Mouse (Mus musculus): Measurements from ENCODE around the gene Tie1. TPM values are rescaled to one million over a fixed set of nuclear protein-coding genes. Genes with fewer than 3 reads are reported as not detected.
"Not testable (repeated sequence)": the region's sequence is repeated elsewhere in the genome, so short reads cannot be mapped to it uniquely, and the experiment has no call there.

The Tie1 gene
- total and polyA plus RNA-seq, 3 experiments = not detected

DNA sequence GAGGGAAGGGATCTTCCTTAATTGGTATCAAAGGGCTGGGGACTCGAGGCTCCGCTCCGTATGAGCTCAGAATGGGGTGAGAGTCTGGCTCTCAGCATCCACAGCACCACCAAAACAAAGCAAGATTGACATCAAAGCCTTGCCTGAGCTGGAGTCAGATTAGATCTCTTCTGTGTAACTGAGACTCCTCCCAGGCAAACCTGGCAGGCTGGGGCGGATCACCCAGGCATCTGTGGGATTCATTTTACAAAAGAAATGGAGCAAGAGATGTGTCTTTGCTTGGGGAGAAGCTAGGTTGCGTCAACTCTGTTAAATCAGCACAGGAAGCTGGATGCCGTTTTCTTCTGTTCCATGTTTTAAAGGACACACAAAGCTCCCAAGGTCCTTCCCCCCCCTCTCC lies 19.2 kb upstream of the Tie1 start:
- Histone ChIP-seq H3K4me2 (ENCODE audit: insufficient read depth, low read depth, poor library complexity, severe bottlenecking) (no peak overlapping the region), H3K4me1 (ENCODE audit: control insufficient read depth in 1 of 2, insufficient read depth in 2 of 2) (no peaks in the 10 kb centered on the region), H3K79me2 (replicated peaks; ENCODE audit: control insufficient read depth, extremely low read depth, insufficient read depth, poor library complexity, severe bottlenecking) (no peaks in the 10 kb centered on the region), H3K27me3 (replicated peaks) (peaks cover 58% of the 10 kb centered on the region), H3K36me3 (replicated peaks in 1 of 2; ENCODE audit: control insufficient read depth in 1 of 2, insufficient read depth in 1 of 2, low read length in 1 of 2) (no peaks in the 10 kb centered on the region), H3K4me3 (replicated peaks in 1 of 3; ENCODE audit: low read depth in 2 of 3, low read length in 2 of 3, poor library complexity in 1 of 3) (no peak overlapping the region), H3K9ac (ENCODE audit: insufficient read depth, low read depth) (no peak overlapping the region), H3K9me3 (replicated peaks; ENCODE audit: low read length) (no peaks in the 10 kb centered on the region), H3K27ac (ENCODE audit: insufficient read depth, low read depth) (no peak overlapping the region)
- in situ Hi-C loops (cut with MboI; ENCODE audit: low pct_ligation_motif_present, low pct_unique_long_range_greater_than_20kb, low sequenced_read_pairs) (no loop called here), dilution Hi-C loops (cut with MboI; ENCODE audit: extremely low pct_ligation_motif_present, extremely low pct_unique_long_range_greater_than_20kb, low sequenced_read_pairs) (no loop called here)
- TF ChIP-seq USF2 (conservative IDR thresholded peaks at IDR 0.05; ENCODE audit: low read depth, low read length) (no peak), RCOR1 (conservative IDR thresholded peaks at IDR 0.05; ENCODE audit: low read depth, low read length) (no peak), MAZ (IDR thresholded peaks at IDR 0.05; ENCODE audit: low read depth, low read length) (no peak), GABPA (IDR thresholded peaks at IDR 0.05; ENCODE audit: insufficient replicate concordance, low read depth, low read length) (no peak)
- no peak for DNase-seq (ENCODE audit: extremely low read depth)

DNA sequence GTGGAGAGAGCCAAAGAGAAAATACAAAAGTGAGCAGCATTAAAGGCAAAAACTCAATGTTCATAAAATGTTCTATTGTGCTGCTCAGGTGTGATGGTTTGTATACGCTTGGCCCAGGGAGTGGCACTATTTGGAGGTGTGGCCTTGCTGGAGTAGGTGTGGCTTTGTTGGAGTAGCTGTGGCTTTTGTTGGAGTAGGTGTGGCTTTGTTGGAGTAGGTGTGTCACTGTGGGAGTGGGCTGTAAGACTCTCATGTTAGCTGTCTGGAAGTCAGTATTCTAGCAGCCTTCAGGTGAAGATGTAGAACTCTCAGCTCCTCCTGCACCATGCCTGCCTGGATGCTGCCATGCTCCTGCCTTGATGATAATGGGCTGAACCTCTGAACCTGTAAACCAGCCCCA lies 17.3 kb upstream of the Tie1 start:
- H3K9ac ChIP-seq (ENCODE audit: insufficient read depth, low read depth); H3K79me2 ChIP-seq (replicated peaks; ENCODE audit: control insufficient read depth, extremely low read depth, insufficient read depth, poor library complexity, severe bottlenecking); DNase-seq (ENCODE audit: extremely low read depth); H3K4me2 ChIP-seq (ENCODE audit: insufficient read depth, low read depth, poor library complexity, severe bottlenecking); dilution Hi-C loops (cut with MboI; ENCODE audit: extremely low pct_ligation_motif_present, extremely low pct_unique_long_range_greater_than_20kb, low sequenced_read_pairs); H3K27ac ChIP-seq (ENCODE audit: insufficient read depth, low read depth); H3K36me3 ChIP-seq (replicated peaks in 1 of 2; ENCODE audit: control insufficient read depth in 1 of 2, insufficient read depth in 1 of 2, low read length in 1 of 2); H3K4me3 ChIP-seq (replicated peaks in 1 of 3; ENCODE audit: low read depth in 2 of 3, low read length in 2 of 3, poor library complexity in 1 of 3); H3K4me1 ChIP-seq (ENCODE audit: control insufficient read depth in 1 of 2, insufficient read depth in 2 of 2); in situ Hi-C loops (cut with MboI; ENCODE audit: low pct_ligation_motif_present, low pct_unique_long_range_greater_than_20kb, low sequenced_read_pairs); H3K9me3 ChIP-seq (replicated peaks; ENCODE audit: low read length): not testable (repeated sequence)
- peaks cover 62% of the 10 kb centered on the region for H3K27me3 ChIP-seq (replicated peaks)

GRCm38 (mm10) chr4:118505551-118505950 lies 15.7 kb upstream of the Tie1 start:
- in situ Hi-C loops (cut with MboI; ENCODE audit: low pct_ligation_motif_present, low pct_unique_long_range_greater_than_20kb, low sequenced_read_pairs) (no loop called here), dilution Hi-C loops (cut with MboI; ENCODE audit: extremely low pct_ligation_motif_present, extremely low pct_unique_long_range_greater_than_20kb, low sequenced_read_pairs) (no loop called here)
- Histone ChIP-seq H3K27me3 (replicated peaks) (peaks cover 61% of the 10 kb centered on the region), H3K27ac (ENCODE audit: insufficient read depth, low read depth) (no peak overlapping the region), H3K4me2 (ENCODE audit: insufficient read depth, low read depth, poor library complexity, severe bottlenecking) (no peak overlapping the region), H3K4me3 (replicated peaks in 1 of 3; ENCODE audit: low read depth in 2 of 3, low read length in 2 of 3, poor library complexity in 1 of 3) (no peak overlapping the region), H3K9me3 (replicated peaks; ENCODE audit: low read length) (no peaks in the 10 kb centered on the region), H3K9ac (ENCODE audit: insufficient read depth, low read depth) (no peak overlapping the region), H3K36me3 (replicated peaks in 1 of 2; ENCODE audit: control insufficient read depth in 1 of 2, insufficient read depth in 1 of 2, low read length in 1 of 2) (no peaks in the 10 kb centered on the region), H3K4me1 (ENCODE audit: control insufficient read depth in 1 of 2, insufficient read depth in 2 of 2) (peaks cover 0 to 3% of the 10 kb centered on the region in 2 experiments; a peak in 2 of 4 replicates), H3K79me2 (replicated peaks; ENCODE audit: control insufficient read depth, extremely low read depth, insufficient read depth, poor library complexity, severe bottlenecking) (no peaks in the 10 kb centered on the region)
- no peak for DNase-seq (ENCODE audit: extremely low read depth)
- no peak for TF ChIP-seq RCOR1 (conservative IDR thresholded peaks at IDR 0.05; ENCODE audit: low read depth, low read length)
- TF ChIP-seq USF1 (IDR thresholded peaks at IDR 0.05; ENCODE audit: low read depth, low read length) = no peak
- no peak for TF ChIP-seq ZKSCAN1 (IDR thresholded peaks at IDR 0.05; ENCODE audit: borderline replicate concordance, low read depth, low read length)

DNA sequence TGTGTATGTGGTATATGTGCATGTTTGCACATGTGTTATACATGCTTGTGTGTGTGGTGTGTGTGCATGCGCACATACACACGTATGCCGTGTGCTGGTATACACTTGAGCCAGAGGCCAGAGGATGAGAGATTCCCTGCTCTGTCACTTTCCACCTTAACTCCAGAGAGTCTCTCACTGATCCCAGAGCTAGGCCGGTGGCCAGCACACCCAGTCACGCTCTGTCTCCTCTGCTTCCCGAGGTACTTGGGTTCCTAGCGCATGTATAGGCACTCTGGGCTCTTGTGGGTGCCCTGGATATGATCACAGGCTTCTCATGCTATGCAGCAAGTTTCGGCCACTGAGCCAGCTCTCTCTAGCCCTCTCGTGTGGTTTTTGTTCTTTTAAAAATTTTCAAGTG lies 10.9 kb upstream of the Tie1 start:
- in situ Hi-C loops (cut with MboI; ENCODE audit: low pct_ligation_motif_present, low pct_unique_long_range_greater_than_20kb, low sequenced_read_pairs) (no loop called here), dilution Hi-C loops (cut with MboI; ENCODE audit: extremely low pct_ligation_motif_present, extremely low pct_unique_long_range_greater_than_20kb, low sequenced_read_pairs) (no loop called here)
- no peak overlapping the region for H3K4me3 ChIP-seq (replicated peaks in 1 of 3; ENCODE audit: low read depth in 2 of 3, low read length in 2 of 3, poor library complexity in 1 of 3)
- DNase-seq (ENCODE audit: extremely low read depth) = no peak
- TF ChIP-seq MXI1 (IDR thresholded peaks at IDR 0.05; ENCODE audit: low read depth, low read length) (no peak), TCF12 (IDR thresholded peaks at IDR 0.05; ENCODE audit: low read depth, low read length) (no peak)
- no peak overlapping the region for H3K9ac ChIP-seq (ENCODE audit: insufficient read depth, low read depth)
- no peak overlapping the region for H3K4me2 ChIP-seq (ENCODE audit: insufficient read depth, low read depth, poor library complexity, severe bottlenecking)
- peaks cover 0 to 3% of the 10 kb centered on the region in 2 experiments; a peak in 2 of 4 replicates for H3K4me1 ChIP-seq (ENCODE audit: control insufficient read depth in 1 of 2, insufficient read depth in 2 of 2)
- H3K9me3 ChIP-seq (replicated peaks; ENCODE audit: low read length) = no peaks in the 10 kb centered on the region
- no peaks in the 10 kb centered on the region for H3K79me2 ChIP-seq (replicated peaks; ENCODE audit: control insufficient read depth, extremely low read depth, insufficient read depth, poor library complexity, severe bottlenecking)
- no peak overlapping the region for H3K27ac ChIP-seq (ENCODE audit: insufficient read depth, low read depth)
- H3K36me3 ChIP-seq (replicated peaks in 1 of 2; ENCODE audit: control insufficient read depth in 1 of 2, insufficient read depth in 1 of 2, low read length in 1 of 2) = no peaks in the 10 kb centered on the region
- peaks cover 64% of the 10 kb centered on the region for H3K27me3 ChIP-seq (replicated peaks)
